Mouse (Mus musculus): ENCODE data around the gene Npdc1.
"Not testable (repeated sequence)": the region's sequence is repeated elsewhere in the genome, so short reads cannot be mapped to it uniquely, and the experiment has no call there.

Gene Npdc1

DNA sequence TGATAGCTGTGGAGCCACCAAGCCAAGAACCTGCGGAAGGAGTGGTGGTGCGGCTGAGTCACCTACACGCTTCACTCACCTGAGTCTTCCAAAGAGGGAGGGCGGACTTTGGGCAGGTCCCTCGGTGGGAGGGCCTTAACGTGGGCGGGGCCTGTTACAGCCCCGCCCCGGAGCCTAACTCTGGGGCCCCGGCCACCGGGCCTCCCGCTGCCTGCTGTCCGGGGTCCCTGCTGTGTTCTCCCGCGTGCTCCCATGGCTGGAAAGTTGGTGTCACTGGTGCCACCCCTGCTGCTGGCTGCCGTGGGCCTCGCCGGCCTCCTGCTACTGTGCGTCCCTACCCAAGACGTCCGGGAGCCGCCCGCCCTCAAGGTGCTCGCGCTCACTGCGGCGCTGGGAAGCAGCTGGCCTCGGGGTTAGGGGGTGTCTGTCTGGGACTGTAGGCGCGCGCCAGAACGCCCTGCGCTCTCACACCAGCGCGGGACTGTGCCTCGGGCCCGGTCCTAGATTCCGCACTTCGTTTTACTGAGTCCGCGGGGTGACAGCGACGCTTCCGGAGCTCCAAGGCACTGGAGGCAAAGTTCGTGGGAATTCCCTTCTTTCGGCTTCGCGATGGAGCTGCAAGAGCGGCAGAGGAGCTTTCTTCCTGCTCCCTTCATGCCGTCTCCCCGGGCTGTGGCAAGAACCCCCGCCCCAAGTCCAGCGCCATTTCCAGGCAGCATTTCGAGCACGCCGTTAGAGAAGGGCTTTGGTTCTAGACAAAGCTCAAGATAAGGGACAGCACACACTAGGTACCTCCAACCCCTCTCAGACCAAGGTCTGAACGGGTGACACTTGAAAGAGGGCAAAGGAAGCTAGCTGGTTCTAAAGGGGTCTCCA lies 3.2 kb upstream of the Npdc1 start, which contains the start of gene Entpd2:
Gene Entpd2, plus strand, starts transcription at position 154 of the 876 bp plus-strand sequence.
- no peak for DNase-seq (ENCODE audit: low spot score)

DNA sequence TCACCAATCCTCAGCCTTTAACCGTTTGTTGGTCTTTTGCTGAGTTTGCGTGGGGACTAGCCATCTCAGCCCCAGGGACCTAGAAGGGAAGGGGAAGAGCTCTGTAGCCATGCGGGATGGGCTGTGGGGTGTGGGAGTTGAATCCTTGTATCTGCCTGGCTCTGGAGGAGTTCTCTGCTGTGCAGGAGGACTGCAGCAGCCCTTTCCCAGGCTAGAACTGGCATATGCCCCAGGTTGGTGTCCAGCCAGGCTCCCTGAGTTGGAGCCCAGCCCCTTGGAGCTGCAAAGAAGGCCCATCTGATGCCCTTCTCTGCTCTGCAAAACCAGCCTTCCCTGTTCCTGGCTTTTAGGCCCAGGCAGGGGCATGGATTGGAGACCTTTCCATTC lies 2.6 kb upstream of the Npdc1 start:
- DNase-seq (ENCODE audit: low spot score) = no peak

DNA sequence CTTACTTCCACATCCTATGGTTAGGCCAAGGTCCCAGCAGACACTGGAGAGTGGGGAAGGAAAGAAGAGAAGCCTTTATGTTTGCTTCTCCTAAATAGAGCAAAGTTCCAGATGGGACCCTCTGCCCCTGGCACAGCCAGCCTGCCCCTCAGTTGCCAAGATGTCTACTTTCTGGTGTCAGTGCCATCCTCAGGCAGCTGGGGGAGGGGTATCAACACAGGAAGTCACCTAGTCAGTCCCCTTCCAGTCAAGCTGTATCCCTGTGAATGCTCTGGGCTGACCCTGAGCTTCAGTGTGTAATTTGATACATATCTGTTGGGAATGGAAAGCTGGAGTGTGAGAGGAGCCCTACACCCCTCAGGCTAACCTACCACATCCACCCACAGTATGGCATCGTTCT lies 2.1 kb upstream of the Npdc1 start:
- no peak for DNase-seq (ENCODE audit: low spot score)

DNA sequence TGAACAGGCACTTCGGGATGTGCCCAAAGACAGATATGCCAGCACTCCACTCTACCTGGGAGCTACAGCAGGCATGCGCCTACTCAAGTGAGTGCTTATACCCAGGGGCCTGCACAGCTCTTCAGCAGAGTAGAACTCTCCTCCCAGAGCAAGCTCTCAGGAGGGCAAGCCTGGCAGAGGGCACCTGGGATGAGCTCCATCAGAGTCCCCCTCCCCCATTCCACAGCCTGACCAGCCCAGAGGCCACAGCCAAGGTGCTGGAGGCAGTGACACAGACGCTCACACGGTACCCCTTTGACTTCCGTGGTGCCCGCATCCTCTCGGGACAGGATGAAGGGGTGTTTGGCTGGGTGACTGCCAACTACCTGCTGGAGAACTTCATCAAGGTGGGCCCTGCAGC lies 1.1 kb upstream of the Npdc1 start:
- no peak for DNase-seq (ENCODE audit: low spot score)

DNA sequence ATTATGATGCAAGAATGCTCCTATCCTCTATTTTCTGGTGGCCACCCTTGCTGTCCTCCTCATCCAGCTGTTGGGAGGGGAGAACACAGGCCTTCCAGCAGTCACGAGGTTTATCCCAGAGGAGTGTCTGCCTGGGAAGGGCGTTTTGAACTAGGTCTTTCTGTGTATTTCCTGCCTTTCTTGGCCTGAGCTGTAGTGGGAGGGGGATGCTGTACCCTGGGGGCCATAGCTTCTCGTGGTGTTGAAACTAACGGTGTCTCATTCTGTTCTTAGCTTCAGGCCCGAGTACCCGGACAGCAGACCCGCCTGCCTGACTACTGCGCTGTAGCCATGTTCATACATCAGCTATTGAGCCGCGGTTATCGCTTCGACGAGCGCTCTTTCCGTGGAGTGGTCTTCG lies 1.1 kb downstream of the Npdc1 start:
- no peak for DNase-seq (ENCODE audit: low spot score)

DNA sequence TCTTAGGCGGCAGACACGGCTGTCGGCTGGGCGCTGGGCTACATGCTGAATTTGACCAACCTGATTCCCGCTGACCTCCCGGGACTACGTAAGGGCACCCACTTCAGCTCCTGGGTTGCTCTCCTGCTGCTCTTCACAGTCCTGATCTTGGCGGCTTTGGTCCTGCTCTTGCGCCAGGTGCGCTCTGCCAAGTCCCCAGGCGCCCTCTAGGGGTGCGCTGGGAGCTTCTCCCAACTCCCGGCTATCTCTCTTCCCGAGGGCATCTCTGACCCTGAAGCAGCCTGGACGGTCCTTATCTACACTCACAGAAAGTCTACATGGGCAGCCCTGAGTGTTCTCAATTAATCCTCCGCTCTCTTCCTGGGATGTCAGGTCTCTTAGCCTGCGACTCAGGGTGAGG lies 1.6 kb downstream of the Npdc1 start:
- DNase-seq (ENCODE audit: low spot score) = no peak

DNA sequence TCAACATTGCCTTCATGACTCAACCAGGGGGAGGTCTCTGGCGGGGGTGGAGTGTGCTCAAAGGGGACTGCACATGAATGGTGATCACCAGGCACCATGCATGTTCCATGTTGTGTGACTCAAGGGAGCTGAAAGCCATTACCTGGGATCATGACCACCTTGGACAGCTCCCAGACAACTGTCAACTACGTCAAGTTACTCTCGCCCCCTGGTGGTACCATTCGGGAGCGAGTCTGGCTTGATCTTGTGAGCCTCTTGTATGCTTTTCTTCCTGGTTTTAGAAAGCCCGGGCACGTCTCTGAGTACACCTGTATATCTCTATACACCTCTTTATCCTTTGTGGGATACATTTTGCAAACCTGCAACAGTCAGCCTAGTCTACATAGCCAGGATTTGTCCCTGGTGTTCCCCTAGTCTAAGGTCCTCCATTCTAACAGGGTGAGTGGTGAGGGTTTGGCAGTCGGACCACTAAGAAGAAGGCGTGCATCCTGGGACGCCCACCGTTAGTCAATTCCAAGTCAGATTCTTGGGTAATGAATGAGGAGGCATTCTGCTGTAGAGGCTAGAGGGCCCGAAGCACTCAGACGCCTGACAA lies 3.3 kb downstream of the Npdc1 start:
- DNase-seq (ENCODE audit: low spot score) = peak; percentile 80

DNA sequence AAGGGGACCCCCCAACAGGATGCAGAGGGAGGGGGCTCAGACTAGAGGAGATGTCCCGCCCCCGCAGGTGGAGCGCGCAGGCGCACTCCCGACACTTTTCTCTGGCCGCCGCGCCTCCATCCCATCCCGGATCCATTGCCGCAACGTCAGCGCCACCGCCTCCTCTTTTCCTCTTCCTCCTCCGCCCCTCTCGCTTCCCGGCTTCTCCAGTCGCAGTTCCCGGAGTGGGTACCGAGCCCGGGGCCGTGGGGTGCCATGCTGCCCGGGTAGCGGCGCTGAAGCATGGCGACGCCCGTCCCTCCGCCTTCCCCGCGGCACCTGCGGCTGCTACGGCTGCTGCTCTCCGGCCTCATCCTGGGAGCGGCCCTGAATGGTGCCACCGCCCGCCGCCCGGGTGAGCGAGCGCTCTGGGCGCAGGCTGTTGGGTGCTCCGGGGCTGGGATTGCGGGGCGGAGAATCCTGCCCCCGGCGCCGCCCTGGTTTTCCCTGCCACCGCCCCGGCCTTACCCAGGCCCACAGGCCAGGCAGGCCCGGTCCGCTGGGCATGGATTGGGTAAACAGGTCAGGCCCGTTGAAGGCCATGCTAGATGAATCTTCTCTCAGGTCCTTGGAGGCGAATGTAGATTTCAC lies 3.9 kb downstream of the Npdc1 start:
- no peak for DNase-seq (ENCODE audit: low spot score)

DNA sequence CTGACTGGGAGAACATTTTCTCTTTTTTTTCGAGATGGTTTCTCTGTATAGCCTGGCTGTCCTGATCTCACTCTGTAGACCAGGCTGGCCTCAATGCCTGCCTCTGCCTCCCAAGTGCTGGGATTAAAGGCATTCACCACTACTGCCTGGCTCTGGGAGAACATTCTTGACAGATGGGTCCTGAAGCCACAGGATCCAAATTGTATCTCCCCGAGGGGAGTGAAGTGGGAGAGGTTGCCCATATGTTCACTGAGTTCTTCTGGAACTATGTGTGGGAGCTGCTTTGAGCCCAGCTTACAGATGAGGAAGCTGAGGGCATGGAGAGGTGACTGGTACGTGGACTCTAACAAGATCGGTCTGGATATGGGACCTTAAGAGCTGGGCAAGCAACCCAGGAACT lies 4.8 kb downstream of the Npdc1 start:
- DNase-seq (ENCODE audit: low spot score) = no peak

DNA sequence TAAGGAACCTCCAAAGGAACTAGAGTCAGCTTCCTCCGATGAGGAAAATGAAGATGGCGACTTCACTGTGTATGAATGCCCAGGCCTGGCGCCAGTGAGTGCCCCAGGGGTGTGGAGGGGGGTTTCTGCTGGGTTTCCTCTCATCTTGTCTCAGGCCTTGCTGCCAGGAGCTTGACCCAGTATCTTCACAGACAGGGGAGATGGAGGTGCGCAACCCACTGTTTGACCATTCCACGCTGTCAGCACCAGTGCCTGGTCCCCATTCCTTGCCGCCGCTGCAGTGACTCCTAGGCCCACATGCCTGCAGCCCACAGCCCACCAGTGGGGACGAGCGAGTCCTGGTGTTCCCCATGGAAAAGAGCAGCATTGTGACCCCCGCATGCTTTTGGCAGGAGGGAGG lies 9.8 kb downstream of the Npdc1 start:
- no peak for DNase-seq (ENCODE audit: low spot score)

DNA sequence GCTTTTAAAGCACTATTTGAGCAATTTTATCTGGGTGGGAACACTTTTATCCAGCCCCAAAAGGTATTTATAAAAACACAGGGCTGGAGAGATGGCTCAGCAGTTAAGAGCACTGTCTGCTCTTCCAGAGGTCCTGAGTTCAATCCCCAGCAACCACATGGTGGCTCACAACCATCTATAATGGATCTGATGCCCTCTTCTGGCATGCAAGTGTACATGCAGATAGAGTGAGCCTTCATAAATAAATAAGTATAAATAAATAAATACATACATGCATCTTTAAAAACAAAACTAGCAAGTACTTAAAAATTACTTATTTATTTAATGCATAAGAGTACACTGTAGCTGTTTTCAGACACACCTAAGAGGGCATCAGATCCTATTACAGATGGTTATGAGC lies 14.3 kb downstream of the Npdc1 start:
- DNase-seq (ENCODE audit: low spot score) = not testable (repeated sequence)

DNA sequence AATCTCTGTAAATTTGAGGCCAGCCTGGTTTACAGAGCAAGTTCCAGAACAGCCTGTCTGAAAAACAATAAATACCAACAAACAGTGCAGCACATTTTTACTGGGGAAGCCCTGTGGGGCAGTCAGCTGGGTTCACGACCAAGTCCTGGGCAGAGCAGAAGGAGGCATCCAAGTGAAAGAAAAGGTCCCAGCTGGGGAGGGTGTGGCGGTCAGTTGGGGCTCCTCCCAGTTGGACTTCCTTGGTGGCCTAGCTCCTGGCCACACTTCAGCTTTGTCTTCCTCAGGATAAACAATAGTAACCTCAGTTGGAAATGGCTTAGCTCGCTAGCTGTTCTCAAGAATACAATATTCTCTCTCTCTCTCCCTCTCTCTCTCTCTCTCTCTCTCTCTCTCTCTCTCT lies 18.3 kb downstream of the Npdc1 start:
- no peak for DNase-seq (ENCODE audit: low spot score)

DNA sequence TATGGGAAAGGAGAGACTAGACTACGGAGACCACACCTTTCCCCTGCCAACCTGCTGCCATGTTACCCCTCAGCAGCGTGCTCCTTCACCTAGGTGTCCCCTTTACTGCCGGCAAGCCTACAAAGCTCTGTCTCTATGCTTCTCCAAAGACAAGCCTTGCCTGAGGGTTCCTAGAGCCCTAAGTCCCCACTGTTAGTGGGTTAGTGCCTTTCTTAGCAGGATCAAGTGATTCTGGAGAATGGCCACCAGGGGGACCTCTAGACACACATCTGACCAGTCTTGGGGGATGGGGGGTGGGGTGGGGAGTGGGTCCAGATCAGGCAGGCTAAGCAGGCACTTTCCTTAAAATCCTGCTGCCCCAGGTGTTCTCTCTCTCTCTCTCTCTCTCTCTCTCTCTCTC lies 22.7 kb downstream of the Npdc1 start:
- DNase-seq (ENCODE audit: low spot score) = no peak

DNA sequence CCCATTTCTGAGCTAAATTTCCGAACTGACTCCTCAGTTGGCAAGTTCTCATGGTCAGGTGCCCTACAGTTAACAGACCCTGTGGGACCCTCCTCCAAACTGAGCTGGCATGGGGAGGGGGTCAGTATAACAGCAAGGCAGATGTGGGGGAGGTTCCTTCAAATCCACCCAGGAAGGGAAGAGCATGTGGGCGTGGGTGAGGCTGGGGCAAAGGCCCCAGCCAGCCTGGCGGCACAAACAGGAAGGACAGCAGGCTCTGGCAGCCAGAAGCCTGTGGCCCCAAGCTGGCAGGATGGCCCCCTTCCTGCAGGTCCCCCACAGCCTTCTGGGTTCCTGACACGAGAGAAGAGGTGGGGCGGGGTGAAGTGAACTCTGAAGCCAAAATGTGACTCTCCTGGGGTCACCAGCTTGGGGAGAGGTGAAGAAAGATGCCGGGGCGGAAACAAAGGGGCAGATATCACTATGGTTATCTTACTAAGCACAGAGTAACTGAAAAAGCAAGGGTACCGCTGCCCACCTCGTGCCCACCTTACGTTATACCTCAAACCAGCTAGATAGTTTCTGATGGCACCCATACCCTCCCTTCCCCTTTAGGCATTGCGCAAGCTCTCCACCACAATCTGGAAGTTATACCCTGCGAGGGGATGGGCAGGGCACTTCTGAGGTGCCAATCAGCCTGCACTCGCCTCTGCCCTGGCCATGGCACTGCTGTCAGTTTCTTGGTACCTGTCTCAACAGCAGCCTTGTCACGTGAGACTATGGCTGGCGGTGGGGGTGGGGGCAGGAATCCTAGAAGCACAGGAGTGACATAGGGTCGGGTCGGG lies 23.6 kb downstream of the Npdc1 start, which contains the start of gene Fut7:
Gene Fut7, plus strand, starts transcription at position 681 of the 824 bp plus-strand sequence.
- DNase-seq (ENCODE audit: low spot score) = no peak

DNA sequence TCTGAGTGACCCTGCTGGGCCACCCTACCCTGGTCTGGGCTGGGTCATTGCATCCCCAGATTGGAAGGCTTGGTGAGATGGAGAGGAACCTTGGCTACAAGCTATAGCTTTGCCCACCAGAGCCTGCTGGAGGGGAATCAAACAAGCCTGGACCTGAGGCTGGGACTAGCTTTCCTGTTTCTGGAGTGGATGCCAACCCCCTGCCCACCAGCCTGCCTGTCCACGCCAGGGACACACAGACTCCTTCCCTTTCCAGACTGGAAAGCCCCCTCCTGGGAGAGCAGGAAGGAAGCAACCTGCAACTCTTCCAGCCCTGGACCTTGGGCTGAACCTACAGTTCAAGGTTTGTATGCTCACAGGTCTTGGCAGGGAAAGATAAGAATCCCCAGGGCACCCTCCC lies 24.5 kb downstream of the Npdc1 start:
- no peak for DNase-seq (ENCODE audit: low spot score)

DNA sequence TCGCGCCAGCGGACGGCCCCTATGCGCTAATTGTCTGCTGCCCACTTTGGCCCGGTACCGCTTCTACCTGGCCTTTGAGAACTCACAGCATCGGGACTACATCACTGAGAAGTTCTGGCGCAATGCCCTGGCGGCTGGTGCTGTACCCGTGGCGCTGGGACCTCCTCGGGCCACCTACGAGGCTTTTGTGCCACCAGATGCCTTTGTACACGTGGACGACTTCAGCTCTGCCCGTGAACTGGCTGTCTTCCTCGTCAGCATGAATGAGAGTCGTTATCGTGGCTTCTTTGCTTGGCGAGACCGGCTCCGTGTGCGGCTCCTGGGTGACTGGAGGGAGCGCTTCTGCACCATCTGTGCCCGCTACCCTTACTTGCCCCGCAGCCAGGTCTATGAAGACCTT lies 26.3 kb downstream of the Npdc1 start:
- DNase-seq (ENCODE audit: low spot score) = no peak

DNA sequence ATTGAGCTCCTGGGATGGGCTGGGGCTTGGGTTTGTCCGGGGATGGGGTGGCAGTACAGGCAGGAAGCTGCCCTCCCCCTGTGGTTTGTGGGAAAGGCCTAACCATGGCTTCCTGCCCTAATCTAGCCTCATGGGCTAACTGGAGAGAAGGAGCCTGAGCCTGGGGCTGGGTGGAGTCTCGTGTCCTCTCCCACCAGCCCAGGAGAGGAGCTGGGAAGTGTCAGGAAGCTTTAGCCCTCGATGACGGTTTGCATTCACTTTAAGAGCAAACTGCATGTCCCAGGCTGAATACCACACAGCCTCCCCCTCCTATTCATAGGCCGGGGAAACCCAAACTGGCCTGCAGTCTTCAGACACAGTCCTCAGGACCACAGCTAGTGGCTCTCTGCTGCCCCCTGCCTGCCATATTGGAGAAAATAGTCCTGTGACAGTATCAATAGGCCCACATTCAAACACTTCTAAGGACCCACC lies 27.6 kb downstream of the Npdc1 start:
- DNase-seq (ENCODE audit: low spot score) = peak; percentile 66

DNA sequence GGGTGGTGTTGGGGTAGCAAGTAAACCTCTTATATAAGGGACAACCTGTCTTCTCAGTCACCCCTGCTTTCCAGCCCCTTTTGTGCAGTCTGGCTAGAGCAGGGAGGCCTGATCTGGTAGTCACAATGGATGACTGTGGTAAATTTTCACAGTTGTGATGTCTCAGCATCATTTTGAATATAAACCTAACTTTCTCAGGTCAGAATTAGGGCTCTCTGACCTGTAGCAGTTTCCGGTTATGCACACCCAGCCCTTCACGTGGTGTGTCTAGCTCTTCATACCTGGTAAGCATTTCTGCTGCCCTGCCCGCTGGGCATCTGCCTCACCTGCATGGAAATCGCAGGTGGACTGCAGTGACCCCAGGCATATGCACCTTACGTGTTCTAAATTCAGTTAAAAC lies 28.1 kb downstream of the Npdc1 start:
- DNase-seq (ENCODE audit: low spot score) = no peak

DNA sequence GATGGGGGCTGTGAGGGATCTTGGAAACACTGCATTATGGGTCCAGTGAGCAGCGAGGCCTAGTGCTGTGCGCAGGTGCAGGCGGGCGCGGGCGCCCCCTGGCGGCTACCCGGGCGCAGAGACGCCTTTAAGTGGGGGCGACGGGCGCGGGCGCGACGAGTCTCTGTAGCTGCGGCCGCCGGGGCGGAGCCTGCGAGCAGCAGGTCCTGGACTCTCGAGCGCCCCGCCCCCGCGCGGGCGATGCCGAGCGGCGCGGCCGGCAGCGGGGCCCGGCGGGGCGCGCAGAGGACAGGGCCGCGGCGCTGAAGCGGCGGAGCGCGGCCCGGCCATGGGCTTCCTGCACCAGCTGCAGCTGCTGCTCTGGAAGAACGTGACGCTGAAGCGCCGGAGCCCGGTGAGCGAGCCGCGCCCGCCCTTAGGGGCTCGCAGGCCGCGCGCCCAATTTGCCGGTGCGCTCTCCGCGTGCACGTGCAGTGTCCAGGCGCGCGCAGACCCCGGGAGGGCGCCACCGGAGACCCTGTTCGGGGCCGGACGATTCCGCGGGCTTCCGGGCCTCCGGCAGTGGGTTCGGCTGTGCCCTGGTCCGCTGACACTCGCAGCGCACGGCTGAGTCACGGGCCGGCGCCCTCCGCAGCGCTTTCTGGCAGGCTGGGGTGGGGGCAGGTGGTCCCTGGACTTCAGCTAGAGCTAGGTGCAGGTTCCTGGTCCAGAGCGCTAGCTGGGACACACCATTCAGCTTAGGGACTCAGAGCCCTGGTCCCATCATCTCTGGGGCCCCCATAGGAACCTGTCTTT lies 29.5 kb downstream of the Npdc1 start, which contains the start of gene Abca2:
Gene Abca2, plus strand, starts transcription at position 262 of the 795 bp plus-strand sequence.
- peak; percentile 86 for DNase-seq (ENCODE audit: low spot score)

DNA sequence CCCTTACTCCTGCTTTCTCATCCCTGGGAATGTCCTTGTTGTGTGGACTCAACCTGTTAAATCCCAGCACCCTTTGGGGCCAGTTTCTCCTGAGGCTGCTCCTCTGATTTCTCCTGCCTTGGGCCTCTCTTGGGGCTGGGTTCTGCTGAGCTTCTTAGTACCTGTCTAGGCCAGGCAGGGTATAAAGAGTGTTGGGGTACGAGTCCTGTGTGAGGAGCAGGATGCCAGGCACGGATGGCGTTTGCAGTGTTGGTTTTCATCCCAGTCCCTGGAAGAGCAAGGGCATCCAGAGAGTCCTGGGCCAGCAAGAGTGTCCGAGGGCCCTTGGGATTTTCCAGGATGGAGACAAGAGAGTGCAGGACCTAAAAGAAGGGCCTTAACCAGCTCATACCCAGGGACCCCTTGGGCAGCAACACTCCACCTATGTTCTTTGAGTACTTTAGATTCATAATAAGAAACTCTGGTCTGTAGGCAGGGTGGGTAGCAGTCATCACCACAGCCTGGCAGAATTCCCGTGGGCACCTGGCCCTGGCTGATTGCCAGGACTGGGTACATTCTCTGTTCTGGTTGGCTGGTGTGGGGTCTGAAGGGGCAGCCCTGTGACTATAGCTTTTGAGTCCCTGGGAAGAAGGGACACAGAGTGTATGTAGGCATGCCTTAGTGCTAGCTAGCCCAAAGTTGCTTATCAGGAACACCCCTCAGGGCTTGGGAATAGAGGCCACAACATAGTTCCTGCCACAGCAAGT lies 30.5 kb downstream of the Npdc1 start:
- DNase-seq (ENCODE audit: low spot score) = no peak
